Mouse (Mus musculus) liver, postnatal 0 days (tissue): ENCODE measurements around the gene Aox2.

ENCODE experiments used
- CTCF ChIP-seq: sonication (generic); IDR thresholded peaks from 2 replicates; pipeline ENCODE4 v1.5.1; 2016; ENCODE audit warnings: antibody characterized with exemption, low read depth
- EP300 ChIP-seq: IDR thresholded peaks from 2 replicates; pipeline ENCODE4 v1.6.1; 2016; ENCODE audit warnings: antibody characterized with exemption, low read depth, mild to moderate bottlenecking

- TF ChIP-seq CTCF (no peak), EP300 (no peak)
Observed at GRCm38 (mm10) chr1:58229774-58230173, 48.4 kb upstream of the Aox2 start.
